Mouse (Mus musculus) MEL (cell line): ENCODE results near the gene Olfr91.

Source experiments
- CTCF ChIP-seq, 3 experiments: IDR thresholded peaks in 2 of 3; conservative IDR thresholded peaks in 1 of 3; 2 replicates each; pipeline ENCODE4 v1.5.1; 2011 to 2012; ENCODE audit warnings: low read length in 3 of 3, low read depth in 2 of 3, mild to moderate bottlenecking in 2 of 3, improper control_type of control experiment in 1 of 3, inconsistent platforms in 1 of 3, mixed read lengths in 1 of 3, moderate library complexity in 1 of 3; ENCODE audit not compliant: control insufficient read depth in 1 of 3, insufficient read depth in 1 of 3, poor library complexity in 1 of 3, severe bottlenecking in 1 of 3
- E2F4 ChIP-seq: IDR thresholded peaks from 2 replicates; pipeline ENCODE4 v1.6.1; 2011; ENCODE audit warnings: low read depth, low read length, improper control_type of control experiment, borderline replicate concordance
- EP300 ChIP-seq, 2 experiments: IDR thresholded peaks; 2 replicates each; pipeline ENCODE4 v1.6.1; 2011; ENCODE audit warnings: improper control_type of control experiment in 2 of 2, low read length in 2 of 2, low read depth in 1 of 2, mild to moderate bottlenecking in 1 of 2
- GATA1 ChIP-seq: IDR thresholded peaks from 2 replicates; pipeline ENCODE4 v1.6.1; 2011; ENCODE audit warnings: low read depth, low read length, improper control_type of control experiment
- MYB ChIP-seq: IDR thresholded peaks from 2 replicates; pipeline ENCODE4 v1.6.1; 2011; ENCODE audit warnings: mild to moderate bottlenecking, low read depth, low read length, improper control_type of control experiment
- NRF1 ChIP-seq: IDR thresholded peaks from 2 replicates; pipeline ENCODE4 v1.6.1; 2014; ENCODE audit warnings: low read depth, mild to moderate bottlenecking, inconsistent platforms, low read length, improper control_type of control experiment, moderate library complexity; ENCODE audit not compliant: poor library complexity, insufficient read depth, severe bottlenecking
- POLR2A ChIP-seq, 2 experiments: IDR thresholded peaks; 2 replicates each; pipeline ENCODE4 v1.6.1; 2011 to 2012; ENCODE audit warnings: low read length in 2 of 2, mild to moderate bottlenecking in 2 of 2, control low read depth in 1 of 2, improper control_type of control experiment in 1 of 2, low read depth in 1 of 2, moderate library complexity in 1 of 2; ENCODE audit not compliant: control insufficient read depth in 1 of 2, insufficient read depth in 1 of 2, poor library complexity in 1 of 2
- POLR2AphosphoS2 ChIP-seq: IDR thresholded peaks from 2 replicates; pipeline ENCODE4 v1.6.1; 2011; ENCODE audit warnings: low read length, improper control_type of control experiment
- RAD21 ChIP-seq: IDR thresholded peaks from 2 replicates; pipeline ENCODE4 v1.6.1; 2011; ENCODE audit warnings: mild to moderate bottlenecking, low read depth, low read length, improper control_type of control experiment
- TAL1 ChIP-seq: IDR thresholded peaks from 2 replicates; pipeline ENCODE4 v1.6.1; 2012; ENCODE audit warnings: mild to moderate bottlenecking, inconsistent platforms, low read length, moderate library complexity, mixed read lengths
- TBP ChIP-seq: IDR thresholded peaks from 2 replicates; pipeline ENCODE4 v1.8.0; 2011; ENCODE audit warnings: low read depth, low read length, improper control_type of control experiment

GRCm38 (mm10) chr17:37098178-37098577 lies at the start of gene Olfr91:
- no peak for TF ChIP-seq POLR2AphosphoS2
- no peak for TF ChIP-seq CTCF (IDR thresholded peaks at IDR 0.05 in 2 of 3, conservative IDR thresholded peaks at IDR 0.05 in 1 of 3; ENCODE audit: control insufficient read depth in 1 of 3, insufficient read depth in 1 of 3, low read depth in 2 of 3, low read length in 3 of 3, poor library complexity in 1 of 3, severe bottlenecking in 1 of 3)
- TF ChIP-seq E2F4, result no peak
- no peak for TF ChIP-seq EP300 (IDR thresholded peaks at IDR 0.05; ENCODE audit: low read depth in 1 of 2, low read length in 2 of 2)
- no peak for TF ChIP-seq GATA1
- no peak for TF ChIP-seq POLR2A (IDR thresholded peaks at IDR 0.05; ENCODE audit: control insufficient read depth in 1 of 2, insufficient read depth in 1 of 2, low read depth in 1 of 2, low read length in 2 of 2, poor library complexity in 1 of 2)
- no peak for TF ChIP-seq MYB
- TF ChIP-seq TBP, result no peak
- no peak for TF ChIP-seq RAD21
- TF ChIP-seq TAL1, result no peak
- TF ChIP-seq NRF1, result no peak
